Mouse (Mus musculus): ENCODE results near the gene Fbxw7.

Fbxw7 gene

GRCm38 (mm10) chr3:84951698-84952097 lies 136.6 kb downstream of the Fbxw7 start:
- no peak for DNase-seq (ENCODE audit: low read depth)

GRCm38 (mm10) chr3:84952135-84952534 lies 137.1 kb downstream of the Fbxw7 start:
- DNase-seq (ENCODE audit: low read depth): peak; percentile 50

DNA sequence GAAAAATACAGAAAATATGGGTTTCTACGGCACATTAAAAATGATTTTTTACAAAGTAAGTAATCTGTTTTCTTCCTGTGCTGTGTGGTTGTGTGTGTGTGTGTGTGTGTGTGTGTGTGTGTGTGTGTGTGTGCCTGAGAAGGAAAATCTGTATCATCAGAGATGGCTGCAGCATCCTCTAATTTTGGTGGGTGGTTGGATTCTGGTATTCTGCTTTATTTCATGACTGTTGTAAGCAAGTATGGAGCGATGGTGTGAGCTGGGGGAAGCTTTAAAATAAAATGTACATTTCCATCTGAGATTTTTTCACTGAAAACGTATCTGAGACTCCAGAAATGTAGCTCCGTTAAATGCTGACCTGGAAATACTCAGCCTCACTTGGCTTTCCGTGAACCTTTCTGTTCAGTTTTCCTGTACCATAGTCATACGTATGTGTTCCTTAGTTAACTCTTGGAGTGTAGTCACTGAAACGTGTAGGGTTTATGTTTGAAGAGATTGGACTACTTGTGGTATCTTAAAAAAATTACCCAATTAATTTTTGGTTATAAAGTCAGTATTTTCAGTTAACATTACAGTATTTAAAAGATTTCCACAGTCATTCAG lies 137.6 kb downstream of the Fbxw7 start:
- DNase-seq (ENCODE audit: low read depth): no peak

DNA sequence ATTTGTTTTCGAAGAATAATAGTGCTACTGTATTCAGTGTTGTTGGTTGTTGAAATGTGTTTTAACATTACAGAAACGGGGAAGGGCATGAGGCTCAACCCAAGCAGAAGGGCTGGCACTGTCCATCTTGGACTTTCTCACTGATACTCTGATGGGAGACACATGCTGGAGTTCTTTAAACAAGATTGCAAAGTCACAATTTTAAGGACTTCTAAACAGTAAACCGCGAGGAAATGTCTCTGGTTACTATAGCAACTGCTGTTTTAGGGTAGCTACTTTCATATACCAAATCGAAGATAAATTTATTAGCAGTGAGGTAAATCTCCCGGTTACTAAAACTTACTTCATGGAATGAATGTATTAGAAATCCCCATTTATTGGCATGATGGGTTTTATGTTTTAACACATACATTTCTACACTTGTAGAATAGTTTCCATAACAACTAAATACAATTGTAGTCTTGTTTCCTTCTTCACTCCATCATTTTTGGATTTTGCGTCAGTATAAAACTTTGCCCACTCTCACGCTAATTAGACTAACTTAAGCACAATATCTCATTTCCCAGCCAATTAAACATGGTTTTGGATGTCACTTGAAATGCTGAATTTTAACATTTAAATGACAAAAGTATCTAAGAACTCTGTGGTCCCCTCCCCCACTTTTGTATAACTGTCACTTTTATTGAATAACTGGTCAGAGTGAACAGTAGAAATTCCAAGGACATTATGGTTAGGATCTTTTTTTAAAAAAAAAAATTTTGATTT lies 140.1 kb downstream of the Fbxw7 start:
- DNase-seq (ENCODE audit: low read depth): no peak

- DNase-seq (ENCODE audit: low read depth): no peak
These were observed 140.8 kb downstream of the Fbxw7 start for GRCm38 (mm10) chr3:84955857-84956256.

DNA sequence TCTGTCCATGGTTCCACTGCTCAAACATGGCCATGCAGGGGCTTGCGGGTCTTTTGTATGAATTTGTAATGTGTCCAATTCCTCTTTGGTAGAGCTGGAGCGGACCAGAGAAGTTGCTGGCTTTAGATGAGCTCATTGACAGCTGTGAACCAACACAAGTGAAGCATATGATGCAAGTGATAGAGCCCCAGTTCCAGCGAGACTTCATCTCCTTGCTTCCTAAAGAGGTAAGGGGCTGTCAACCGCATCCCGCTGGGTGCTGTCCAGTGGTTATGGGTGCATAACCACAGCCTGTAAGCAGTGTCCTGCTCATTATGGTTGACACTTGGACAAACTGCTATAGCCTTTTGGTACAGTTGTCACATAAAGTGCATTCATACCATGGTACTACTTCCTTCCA lies 150.1 kb downstream of the Fbxw7 start:
- DNase-seq (ENCODE audit: low read depth): no peak

GRCm38 (mm10) chr3:84967364-84967763 lies 152.3 kb downstream of the Fbxw7 start:
- DNase-seq (ENCODE audit: low read depth): no peak

- no peak for DNase-seq (ENCODE audit: low read depth)
These were observed 156.5 kb downstream of the Fbxw7 start for GRCm38 (mm10) chr3:84971561-84971960.

DNA sequence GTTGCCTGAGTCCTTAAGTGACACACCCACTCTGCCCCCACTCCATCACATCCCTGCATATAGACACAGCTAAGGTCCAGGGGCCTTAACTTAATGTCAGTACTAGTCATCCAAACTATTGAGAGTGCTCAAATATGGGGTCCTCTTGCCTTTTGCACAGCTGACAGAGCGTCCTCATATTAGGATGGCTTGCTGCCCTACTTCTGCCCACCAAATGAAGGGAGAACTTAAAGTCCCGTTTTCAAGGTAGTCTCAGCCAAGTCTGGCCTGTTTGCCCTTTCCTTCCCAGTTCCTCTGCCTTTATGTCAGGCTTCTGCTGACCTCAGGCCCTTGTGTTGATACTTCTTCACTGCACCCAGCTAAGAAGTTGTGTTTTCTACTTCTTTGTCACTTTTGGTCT lies 157.8 kb downstream of the Fbxw7 start:
- DNase-seq (ENCODE audit: low read depth): no peak

DNA sequence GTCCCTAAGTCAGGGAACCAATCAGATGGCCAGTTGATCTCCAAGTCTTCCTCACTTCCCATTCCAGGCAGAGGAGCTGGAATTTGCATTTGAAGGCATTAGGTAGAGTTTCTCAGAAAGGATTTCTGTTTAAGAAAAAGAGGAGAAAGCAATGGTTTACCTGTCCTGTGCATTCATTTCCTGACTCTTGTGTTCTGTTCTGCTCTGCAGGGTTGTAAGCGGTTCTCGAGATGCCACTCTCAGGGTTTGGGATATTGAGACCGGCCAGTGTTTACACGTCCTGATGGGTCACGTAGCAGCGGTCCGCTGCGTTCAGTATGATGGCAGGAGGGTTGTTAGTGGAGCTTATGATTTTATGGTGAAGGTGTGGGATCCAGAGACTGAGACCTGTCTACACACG lies 159.1 kb downstream of the Fbxw7 start:
- DNase-seq (ENCODE audit: low read depth): no peak

DNA sequence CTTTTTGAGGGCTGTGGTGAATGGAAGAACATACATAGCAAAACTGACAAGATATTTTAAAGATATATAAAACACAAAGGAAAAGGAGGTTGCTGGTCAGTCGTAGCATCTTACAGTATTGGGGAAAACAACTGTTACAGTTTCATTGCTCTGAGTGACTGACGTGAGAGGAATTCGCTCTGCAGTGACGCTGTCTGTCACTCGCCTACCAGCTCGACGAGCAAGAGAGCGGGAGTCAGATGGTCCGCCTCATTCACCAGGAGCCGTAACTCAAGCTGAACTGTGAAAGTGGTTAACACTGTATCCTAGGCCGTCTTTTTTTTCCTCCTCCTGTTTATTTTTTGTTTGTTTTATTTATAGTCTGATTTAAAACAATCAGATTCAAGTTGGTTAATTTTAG lies 163.6 kb downstream of the Fbxw7 start:
- no peak for DNase-seq (ENCODE audit: low read depth)

- no peak for DNase-seq (ENCODE audit: low read depth)
These were observed 165.1 kb downstream of the Fbxw7 start for GRCm38 (mm10) chr3:84980158-84980557.

DNA sequence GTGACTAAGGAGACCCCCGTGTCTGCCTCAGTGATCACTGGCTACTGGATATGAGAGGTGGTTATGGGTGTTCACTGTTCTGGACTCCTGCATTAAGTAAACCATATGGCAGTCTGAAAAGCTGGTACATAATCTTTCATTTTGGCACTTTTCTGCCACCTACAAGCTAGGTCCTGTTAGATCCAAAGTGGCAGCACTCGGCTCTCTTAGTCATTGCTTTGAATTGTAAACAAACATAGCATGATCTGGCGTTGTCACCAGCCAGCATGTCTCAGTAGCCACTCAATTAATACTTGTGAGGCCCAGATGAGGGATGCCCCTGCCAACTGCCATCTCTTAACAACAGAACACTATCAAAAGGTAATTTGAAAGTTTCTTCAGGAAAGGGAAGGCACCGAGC lies 167.6 kb downstream of the Fbxw7 start:
- DNase-seq (ENCODE audit: low read depth): no peak

GRCm38 (mm10) chr3:84985121-84985625 lies 170.1 kb downstream of the Fbxw7 start:
- no peak for DNase-seq (ENCODE audit: low read depth)

- no peak for DNase-seq (ENCODE audit: low read depth)
These were observed 173.8 kb downstream of the Fbxw7 start for GRCm38 (mm10) chr3:84988880-84989279.

- DNase-seq (ENCODE audit: low read depth): no peak
These were observed 190.2 kb downstream of the Fbxw7 start for GRCm38 (mm10) chr3:85005257-85005656.

DNA sequence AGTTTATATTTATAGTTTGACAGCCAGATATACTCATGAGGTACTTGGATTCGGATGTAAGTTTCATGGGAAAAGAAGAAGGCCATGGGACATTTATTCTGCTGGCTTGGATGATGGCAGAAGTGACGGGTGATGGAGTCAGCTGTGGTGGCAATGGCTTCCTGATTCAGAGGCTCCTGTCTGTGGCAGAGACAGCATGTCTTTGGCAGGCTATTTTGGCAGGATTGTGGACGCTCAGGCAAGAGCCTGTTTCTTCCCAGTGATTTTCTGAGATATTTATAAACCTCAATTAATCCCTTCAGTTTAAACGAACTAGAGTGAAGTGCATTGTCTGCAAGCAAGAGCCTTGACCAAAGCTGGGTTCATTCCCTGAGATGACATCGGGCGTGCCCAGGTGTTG lies 197.8 kb downstream of the Fbxw7 start:
- no peak for DNase-seq (ENCODE audit: low read depth)

DNA sequence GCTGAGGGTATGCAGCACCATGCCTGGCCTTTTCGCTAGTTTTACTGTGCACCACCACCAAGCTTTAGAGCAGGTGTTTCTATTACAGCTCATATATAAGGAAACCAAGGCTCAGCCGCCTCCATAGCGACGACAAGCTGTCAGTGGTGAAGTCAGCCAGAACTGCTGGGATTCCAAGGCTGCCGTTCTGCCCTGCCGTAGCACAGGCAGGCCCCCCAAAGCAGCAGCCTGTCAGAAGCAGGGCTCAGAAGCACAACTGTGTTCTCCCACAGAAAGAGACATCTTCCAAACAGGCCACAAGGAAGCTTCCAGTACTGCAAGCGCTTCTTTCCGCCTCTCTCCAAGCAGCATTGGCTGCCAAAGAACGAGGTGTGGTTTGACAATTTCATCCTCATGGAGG lies 200.6 kb downstream of the Fbxw7 start:
- no peak for DNase-seq (ENCODE audit: low read depth)

GRCm38 (mm10) chr3:85020137-85020536 lies 205.1 kb downstream of the Fbxw7 start:
- DNase-seq (ENCODE audit: low read depth): no peak

DNA sequence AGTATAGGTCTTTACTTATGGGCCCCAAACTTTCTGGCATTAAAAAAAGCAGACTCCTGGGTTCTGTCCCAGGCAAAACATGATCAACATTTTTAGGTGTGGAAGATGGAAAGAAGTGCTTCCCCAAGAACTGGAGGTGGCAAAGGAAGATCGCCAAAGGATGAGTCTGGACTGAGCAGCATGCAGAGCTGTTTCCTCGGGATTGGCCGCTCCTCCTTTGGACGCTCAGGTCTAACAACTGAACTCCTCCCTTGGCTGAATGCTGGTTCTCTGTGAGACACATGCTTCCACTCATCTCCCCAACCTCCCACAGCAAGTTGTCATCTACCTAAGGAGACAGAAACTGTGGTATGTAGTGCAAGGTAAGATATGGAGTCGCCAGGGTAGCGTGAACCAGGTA lies 206.7 kb downstream of the Fbxw7 start:
- DNase-seq (ENCODE audit: low read depth): no peak

GRCm38 (mm10) chr3:85022800-85023199 lies 207.7 kb downstream of the Fbxw7 start:
- no peak for DNase-seq (ENCODE audit: low read depth)

DNA sequence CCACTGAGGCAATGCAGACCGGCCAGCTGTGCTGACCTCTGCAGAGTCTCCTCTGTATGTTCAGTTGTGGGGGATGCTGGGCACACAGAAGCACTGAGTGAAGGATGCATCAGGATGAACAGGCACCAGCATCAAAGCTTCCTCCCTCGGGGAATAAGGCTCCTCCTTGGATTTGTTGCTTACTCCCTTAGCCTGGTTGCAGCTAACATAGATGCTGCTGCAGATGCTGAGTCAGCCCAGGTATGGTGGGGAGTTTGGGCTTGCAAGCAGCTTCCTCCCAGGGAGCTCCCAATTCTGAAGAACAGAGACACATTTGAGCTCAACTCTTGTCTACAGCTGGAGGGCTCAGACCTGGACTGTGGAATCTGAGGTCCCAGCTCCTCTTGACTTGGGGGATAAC lies 209.2 kb downstream of the Fbxw7 start:
- DNase-seq (ENCODE audit: low read depth): no peak

GRCm38 (mm10) chr3:85024817-85025705 lies 210.0 kb downstream of the Fbxw7 start:
- no peak for DNase-seq (ENCODE audit: low read depth)

Data from fibroblast of lung, adult 2 months (primary cell).